Mouse (Mus musculus) embryo, embryonic 11.5 days (tissue): ENCODE data around the gene Cd180.

Experiments
- DNase-seq: peaks from one replicate; pipeline ENCODE4 v3.0.0-alpha.2; 2012; ENCODE audit warnings: low read depth, low spot score

The Cd180 gene

GRCm38 (mm10) chr13:102693341-102693801 is at the start of gene Cd180:
Gene Cd180 (plus strand): TSS chr13:102693558.
- no peak for DNase-seq

DNA sequence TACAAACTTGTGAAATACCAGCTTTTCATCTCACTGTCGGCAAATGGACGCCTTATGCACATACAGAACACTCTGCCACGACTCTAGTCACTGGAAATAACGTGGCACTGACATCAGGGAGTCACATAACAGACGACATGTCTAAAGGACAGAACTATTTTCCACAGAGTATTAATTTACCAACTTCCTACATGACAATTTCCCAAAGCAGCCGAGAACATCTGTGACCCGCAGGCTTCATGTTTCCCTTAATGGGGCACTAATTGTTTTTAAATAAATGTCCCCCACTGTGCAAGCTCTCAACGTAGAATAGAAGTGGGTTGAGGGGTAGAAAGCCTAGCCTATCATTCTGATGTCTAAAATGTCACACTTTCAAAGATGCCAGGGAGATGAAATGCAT is 49.0 kb upstream of the Cd180 start:
- no peak for DNase-seq

- DNase-seq: peak; percentile 79
These were observed 48.4 kb upstream of the Cd180 start for GRCm38 (mm10) chr13:102644789-102645551.

DNA sequence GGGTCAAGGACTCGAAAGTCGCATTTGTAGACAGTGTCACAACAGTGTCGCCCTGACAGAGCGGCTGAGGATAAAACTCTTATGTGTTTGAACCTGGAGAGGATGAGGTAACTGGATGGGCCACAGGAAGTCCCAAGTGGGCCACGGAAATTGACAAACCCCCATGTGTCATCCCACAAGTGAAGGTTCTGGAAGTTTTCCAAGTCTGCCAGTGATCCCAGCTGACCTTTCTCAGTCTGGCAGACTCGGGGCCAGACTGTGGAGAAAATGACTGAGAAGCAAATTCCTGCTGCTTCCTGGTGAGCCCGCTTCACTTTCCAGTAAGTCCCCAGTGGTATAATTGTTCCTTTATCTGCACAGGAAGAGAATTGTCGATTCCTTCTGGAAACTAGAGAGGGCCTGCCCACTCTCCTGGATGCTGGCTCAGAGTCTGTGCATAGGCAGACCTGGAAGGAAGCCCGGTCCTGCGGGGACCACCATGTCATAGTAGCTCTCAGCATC is 47.0 kb upstream of the Cd180 start:
- DNase-seq: no peak

DNA sequence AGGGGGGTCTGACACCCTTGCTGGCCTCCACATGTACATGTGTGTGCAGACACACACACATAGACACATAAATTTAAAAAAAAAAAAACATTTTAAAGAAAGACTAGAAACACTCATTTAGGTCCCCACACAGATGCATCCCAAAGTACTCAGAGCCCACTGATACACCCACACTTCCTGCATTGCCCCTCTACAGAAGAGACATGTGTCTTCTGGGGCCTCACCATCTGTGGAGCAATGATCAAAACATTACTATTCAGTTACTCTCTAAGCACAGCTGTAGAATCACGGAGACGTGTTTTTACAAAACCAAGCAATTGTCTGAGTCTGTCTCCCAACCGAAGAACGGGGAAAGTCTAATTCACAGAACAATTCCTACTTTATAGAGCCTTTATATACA is 45.8 kb upstream of the Cd180 start:
- no peak for DNase-seq

- no peak for DNase-seq
These were observed 41.0 kb upstream of the Cd180 start for GRCm38 (mm10) chr13:102652303-102652889.

DNA sequence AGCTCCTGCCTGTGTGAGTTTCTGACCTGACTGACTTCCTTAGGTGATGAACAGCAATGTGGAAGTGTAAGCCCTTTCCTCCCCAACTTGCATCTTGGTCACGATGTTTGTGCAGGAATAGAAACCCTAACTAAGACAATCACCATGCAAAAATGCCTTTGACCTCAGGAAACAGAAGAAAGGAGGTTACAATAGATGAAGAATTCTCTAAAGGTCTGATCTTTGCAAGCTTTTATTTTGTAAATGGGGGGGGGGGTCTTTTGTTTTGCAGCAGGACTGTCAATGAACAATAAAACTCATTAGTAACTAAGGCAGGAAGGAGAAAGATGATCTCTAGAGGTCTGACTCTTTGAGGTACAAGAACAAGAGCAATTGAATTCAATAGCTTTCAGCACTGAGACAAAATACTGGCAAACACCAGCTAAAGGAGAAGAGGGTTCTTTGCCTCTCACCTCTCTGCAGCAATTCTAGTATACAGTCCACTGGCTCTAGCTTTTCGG is 38.2 kb upstream of the Cd180 start:
- DNase-seq: no peak

GRCm38 (mm10) chr13:102656153-102656690 is 37.1 kb upstream of the Cd180 start:
- no peak for DNase-seq

DNA sequence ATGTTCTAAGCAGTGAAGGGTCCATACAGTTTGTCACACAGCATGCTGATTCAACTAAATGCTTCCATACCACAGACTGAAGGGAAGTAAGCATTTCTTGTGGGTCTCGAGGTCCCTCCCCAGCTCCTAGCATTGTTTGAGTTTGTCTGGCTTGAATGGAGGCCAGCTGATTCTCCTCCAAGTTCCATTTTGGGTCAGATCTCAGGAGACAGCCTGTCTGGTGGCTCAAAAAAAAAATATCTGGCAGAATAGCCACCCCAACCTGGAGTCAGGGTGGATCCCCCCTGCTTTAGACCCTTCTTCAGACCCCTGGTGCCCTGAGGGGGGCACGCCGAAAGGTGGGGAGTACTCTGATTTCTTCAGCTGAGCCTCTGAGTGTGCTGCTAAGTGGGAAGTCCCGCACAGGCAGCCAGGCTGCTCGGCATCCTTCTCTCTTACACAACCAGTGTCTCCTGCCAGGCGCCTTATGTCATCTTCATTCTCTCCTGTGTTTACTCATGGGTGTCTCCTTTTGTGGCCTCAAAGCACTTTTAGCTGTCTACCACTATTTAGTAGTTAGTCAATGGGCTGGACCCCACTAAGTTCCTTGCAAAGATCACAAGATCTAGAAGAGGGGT is 35.0 kb upstream of the Cd180 start:
- no peak for DNase-seq

DNA sequence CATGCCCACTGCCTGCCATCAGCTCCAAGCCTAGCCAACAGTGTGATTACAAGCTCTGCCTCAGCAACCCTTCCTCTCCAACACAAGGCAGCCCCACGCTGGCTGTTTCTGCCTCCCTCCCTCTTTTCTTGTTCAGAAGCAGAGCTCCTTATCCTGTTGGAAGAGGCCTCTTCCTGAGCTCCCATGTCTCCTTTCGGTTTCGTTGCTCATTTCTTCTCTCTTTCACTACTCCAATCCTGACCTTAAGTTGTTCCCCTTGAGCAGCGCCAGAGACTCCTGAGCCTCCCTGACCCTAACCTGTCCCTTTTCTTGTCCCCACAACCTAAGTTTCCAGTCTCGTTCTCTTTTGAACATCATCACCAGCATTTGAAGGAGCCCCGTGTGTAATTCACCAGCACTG is 29.3 kb upstream of the Cd180 start:
- DNase-seq: no peak

DNA sequence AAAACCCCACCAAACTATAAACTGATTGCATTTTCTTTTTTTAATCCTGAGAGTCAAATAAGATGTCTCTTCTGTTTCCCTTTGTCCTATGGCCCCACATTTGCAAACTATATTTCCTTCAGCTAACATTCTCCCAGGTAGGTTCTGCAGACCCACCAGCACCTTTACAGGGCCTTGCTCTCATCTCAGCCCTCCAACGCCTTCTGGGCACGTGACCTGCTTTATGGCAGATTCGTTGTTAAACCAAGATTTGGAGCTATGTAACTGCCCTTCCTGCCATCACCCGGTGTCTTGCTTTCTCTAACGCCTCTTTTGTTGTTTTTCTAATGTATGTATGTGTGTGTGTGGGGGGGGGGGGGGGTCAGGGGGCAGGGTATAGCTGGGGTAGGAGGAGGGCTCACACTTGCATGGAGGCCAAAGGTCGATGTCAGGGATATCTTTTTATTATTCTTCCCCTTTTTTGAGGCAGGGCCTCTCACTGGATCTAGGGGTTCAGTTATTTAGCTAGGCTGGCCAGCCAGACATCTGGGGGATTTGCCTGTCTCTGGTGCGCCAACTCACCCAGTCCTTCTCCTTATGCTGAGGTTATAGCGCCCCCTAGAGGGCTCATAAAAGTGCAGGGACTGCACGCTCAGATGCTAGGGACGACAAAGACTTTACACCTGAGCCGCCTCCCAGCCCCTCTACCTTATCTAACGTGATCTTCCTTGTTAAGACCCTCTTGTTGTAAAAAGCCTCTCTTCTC is 28.3 kb upstream of the Cd180 start:
- peak; percentile 38 for DNase-seq

DNA sequence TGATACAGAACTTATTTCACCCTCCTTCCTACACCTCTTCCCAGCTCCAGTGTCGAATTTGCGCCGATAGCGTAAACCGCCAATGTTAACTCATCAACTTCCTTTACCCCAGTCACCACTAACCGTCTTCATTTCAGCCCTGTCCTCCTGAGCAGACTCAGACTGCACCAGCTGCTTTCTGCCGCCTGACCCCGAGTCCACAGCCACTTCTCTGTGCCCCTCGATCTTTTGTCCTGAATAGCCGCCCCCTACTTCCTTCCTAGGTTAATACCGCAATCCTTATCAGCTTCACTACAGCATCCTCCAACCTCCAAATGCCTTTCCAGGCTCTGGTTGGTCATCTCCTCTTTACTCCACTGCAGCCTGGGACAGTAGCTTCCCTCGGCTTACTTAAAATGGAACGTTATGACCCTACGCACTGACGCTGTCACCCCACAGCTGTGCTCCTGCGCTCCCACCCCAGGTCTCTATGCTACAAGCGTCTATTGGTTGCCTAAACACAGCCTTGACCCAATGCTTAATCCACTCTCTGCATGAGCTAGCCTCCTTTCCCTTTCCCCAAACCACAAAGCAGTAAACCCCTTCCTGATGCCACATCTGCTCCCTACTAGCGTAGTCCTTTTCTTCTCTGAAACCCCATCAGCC is 27.6 kb upstream of the Cd180 start:
- no peak for DNase-seq

- no peak for DNase-seq
These were observed 27.1 kb upstream of the Cd180 start for GRCm38 (mm10) chr13:102666233-102666614.

GRCm38 (mm10) chr13:102666731-102667130 is 26.6 kb upstream of the Cd180 start:
- no peak for DNase-seq

DNA sequence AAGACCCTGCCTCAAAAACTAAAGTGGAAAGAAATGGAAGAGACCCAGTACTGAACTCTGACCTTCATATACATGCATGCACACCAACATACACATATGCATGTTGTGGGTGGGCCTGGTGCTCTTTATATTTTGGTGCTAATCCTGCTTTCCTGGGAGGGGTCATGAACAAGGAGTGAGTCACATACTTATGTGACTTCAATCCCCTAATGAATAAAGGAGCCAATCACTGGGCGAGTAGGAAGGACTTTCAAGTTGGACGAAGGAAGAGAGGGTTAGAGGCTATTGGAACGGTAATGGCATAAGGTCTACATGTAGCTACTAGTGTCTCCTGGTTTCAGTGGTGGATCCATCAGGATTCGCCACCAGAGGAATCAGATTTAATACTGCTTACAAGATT is 26.0 kb upstream of the Cd180 start:
- no peak for DNase-seq

DNA sequence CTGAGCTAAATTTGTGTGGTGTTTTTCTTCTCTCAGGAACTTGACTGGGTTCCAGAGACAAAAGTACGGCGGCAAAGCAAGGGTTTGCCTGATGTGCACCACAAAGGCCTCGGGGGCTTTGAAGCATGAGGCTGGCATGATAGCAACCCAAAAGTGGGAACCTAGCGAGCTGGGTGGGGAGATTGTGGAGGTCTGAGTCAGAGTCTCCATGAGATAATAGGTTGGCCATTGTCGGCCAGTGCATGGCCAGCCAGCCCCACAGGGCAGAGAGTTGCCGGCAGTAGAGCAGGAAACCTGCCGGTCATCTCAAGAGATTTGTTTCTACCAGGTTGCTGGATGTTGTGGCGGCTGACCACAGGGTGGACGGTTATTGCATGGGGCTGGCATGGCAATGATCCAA is 25.5 kb upstream of the Cd180 start:
- no peak for DNase-seq

- DNase-seq: no peak
These were observed 24.4 kb upstream of the Cd180 start for GRCm38 (mm10) chr13:102668933-102669332.

DNA sequence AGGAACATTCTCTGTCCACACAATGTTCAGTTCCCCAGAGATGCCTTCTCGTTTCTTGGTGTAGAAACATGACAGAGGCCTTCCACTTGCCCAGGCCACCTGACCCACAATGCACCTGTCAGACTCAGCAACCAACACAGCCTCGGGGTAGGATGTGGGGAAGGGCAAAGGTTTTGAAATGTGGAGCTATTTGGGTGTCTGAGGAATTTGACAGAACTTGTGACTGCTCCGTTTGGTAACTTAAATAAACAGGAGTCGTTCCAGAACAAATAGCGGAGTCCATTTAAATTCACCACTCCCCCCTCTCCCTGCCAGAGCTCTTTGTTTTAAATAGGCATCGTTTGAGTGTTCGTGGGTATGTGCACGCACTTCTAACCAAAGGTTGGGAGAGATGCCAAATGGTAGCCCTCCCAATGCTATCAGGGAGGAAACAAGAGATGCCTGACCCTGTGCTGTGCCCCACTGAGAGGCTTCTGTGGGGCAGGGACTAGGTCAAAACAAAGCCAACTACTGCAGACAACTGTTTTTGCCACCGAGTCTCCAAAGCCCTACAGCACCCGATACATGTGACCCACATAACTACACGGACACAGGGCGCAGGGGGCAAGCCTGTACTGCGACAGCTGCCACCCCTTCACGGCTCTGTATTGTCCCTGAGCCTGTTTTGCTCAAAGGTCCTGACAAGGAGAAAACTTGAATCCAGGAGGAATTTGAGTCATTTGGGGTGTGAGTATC is 23.7 kb upstream of the Cd180 start:
- no peak for DNase-seq

DNA sequence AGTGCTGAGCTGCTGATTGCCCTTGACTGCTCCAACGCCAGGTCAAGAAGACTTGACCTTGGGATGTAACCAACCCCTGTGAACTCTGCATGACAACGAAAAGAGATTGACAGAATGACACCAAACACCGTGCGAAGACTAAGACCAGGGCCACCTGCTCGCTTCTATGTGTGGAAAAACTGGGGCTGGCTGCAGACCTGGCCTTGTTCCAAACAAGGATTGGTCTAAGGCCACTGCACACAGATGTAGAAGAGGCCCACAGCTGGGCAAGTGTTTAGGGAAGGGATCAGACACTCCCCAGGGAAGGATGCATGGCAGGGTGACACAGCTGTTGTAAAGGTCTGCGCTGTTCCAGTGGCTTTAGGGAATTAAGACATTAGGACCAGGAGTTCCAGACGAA is 22.9 kb upstream of the Cd180 start:
- DNase-seq: no peak

DNA sequence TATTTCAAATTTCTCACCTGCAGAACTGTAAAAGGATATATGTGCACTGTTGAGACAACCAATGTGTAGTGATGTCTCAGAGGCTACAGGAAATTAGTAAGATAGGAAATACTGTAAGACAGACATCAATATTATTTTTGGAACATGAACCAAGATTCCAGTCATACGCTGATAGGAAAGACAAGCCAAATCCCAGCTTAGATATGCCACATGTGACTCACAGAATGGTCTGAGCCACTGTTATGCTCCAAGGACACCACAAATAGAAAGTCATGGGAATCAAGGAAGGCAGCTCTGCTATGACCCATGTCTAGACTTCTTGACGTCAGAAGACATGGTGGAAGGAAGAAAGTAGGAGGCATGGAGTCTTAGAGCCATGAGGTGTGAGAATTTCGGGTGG is 19.3 kb upstream of the Cd180 start:
- no peak for DNase-seq
